ENCODE assay signal across 8 mouse cellular contexts in genomic region chr10:60351761-60352455, GRCm38 (mm10). TPM values are rescaled to one million over a fixed set of nuclear protein-coding genes. Genes with fewer than 3 reads are reported as not detected.
DNase-seq lines count a peak whose midpoint lies in the region; ATAC-seq lines count a peak whose summit lies in the region.

No protein-coding gene starts in this region.

- peak overlapping the region; percentile 68 for H3K27ac ChIP-seq in embryonic facial prominence, embryonic 11.5 days (replicated peaks; ENCODE audit: low read depth, low read length)
- H3K27ac ChIP-seq in heart, embryonic 16.5 days (ENCODE audit: low read length) = peak overlapping the region; percentile 80

- no peak overlapping the region; the same call in 1 of the 2 replicates for H3K4me2 ChIP-seq in embryonic facial prominence, embryonic 11.5 days (ENCODE audit: low read depth, low read length)
- peak overlapping the region; percentile 41; the same call in 1 of the 2 replicates for H3K4me2 ChIP-seq in heart, embryonic 16.5 days (ENCODE audit: low read depth, low read length)

- H3K9ac ChIP-seq in embryonic facial prominence, embryonic 11.5 days (replicated peaks; ENCODE audit: low read length) = no peak overlapping the region
- no peak overlapping the region for H3K9ac ChIP-seq in heart, embryonic 16.5 days (ENCODE audit: low read length)

- H3K4me3 ChIP-seq in embryonic facial prominence, embryonic 11.5 days (ENCODE audit: low read depth, low read length) = no peak overlapping the region
- H3K4me3 ChIP-seq in heart, embryonic 16.5 days (ENCODE audit: low read length) = no peak overlapping the region
- H3K4me3 ChIP-seq in megakaryocyte, embryonic 14.5 days (replicated peaks) = peak overlapping the region; percentile 95

- no peaks in the 10 kb centered on the region for H3K36me3 ChIP-seq in embryonic facial prominence, embryonic 11.5 days (replicated peaks; ENCODE audit: control insufficient read depth, insufficient read depth, low read depth, low read length)
- no peaks in the 10 kb centered on the region for H3K36me3 ChIP-seq in heart, embryonic 16.5 days (ENCODE audit: control insufficient read depth, insufficient read depth)
- H3K36me3 ChIP-seq in megakaryocyte, embryonic 14.5 days (replicated peaks; ENCODE audit: low read length) = peaks cover 52% of the 10 kb centered on the region

- peak; percentile 32; the same call in 1 of the 2 replicates for ATAC-seq in embryonic facial prominence, embryonic 11.5 days (replicated peaks; ENCODE audit: insufficient number of reproducible peaks, low FRiP score, low TSS enrichment, low read depth)
- no peak; the same call in 1 of the 2 replicates for ATAC-seq in heart, embryonic 16.5 days (replicated peaks; ENCODE audit: extremely low read depth, insufficient read depth, low FRiP score)

- WGBS in embryonic facial prominence, embryonic 11.5 days = 10% methylated on average over 7 of the region's 7 CpGs
- 36% methylated on average over 7 of the region's 7 CpGs for WGBS in heart, embryonic 16.5 days

- no peaks in the 10 kb centered on the region; the same call in 1 of the 2 replicates for H3K4me1 ChIP-seq in embryonic facial prominence, embryonic 11.5 days (ENCODE audit: control insufficient read depth, insufficient read depth, low read length)
- peaks cover 23% of the 10 kb centered on the region for H3K4me1 ChIP-seq in heart, embryonic 16.5 days (ENCODE audit: control insufficient read depth, insufficient read depth, low read length)
- peaks cover 90% of the 10 kb centered on the region for H3K4me1 ChIP-seq in megakaryocyte, embryonic 14.5 days

- DNase-seq in ovary, postnatal 14 days (ENCODE audit: low spot score) = peak; percentile 52
- no peak for DNase-seq in ovary, postnatal 10 days (ENCODE audit: low spot score)
- peak; percentile 53 for DNase-seq in embryonic facial prominence, embryonic 11.5 days (ENCODE audit: low spot score)
- DNase-seq in kidney, postnatal 14 days = peak; percentile 74
- DNase-seq in thymus, postnatal 36 days = peak; percentile 31 to 50
- no peak for DNase-seq in cerebellum, postnatal 25 days

- no peaks in the 10 kb centered on the region for H3K27me3 ChIP-seq in embryonic facial prominence, embryonic 11.5 days (ENCODE audit: control insufficient read depth, insufficient read depth, low read length)
- no peaks in the 10 kb centered on the region for H3K27me3 ChIP-seq in heart, embryonic 16.5 days (ENCODE audit: control insufficient read depth, insufficient read depth, low read length)
- no peaks in the 10 kb centered on the region for H3K27me3 ChIP-seq in megakaryocyte, embryonic 14.5 days (replicated peaks)

- H3K9me3 ChIP-seq in embryonic facial prominence, embryonic 11.5 days (replicated peaks; ENCODE audit: control insufficient read depth, low read length) = no peaks in the 10 kb centered on the region
- H3K9me3 ChIP-seq in heart, embryonic 16.5 days (replicated peaks; ENCODE audit: control insufficient read depth, low read length) = no peaks in the 10 kb centered on the region
- no peaks in the 10 kb centered on the region for H3K9me3 ChIP-seq in megakaryocyte, embryonic 14.5 days

RNA-seq across cellular contexts. Expression of gene Vsir, which starts 5.3 kb away (rescaled TPM):
- 1.7 and 2.6 TPM in 2 replicates for polyA plus RNA-seq in embryonic facial prominence, embryonic 11.5 days (2014; fragmentation: Nextera tagmentation; extraction: Ambion mirVana)
- polyA plus RNA-seq in heart, embryonic 16.5 days (2015; fragmentation: Nextera tagmentation; extraction: Ambion mirVana) = 3.3 and 4.0 TPM in 2 replicates
- 29.9 and 107 TPM in 2 replicates for polyA plus RNA-seq in megakaryocyte, embryonic 14.5 days (2012; ENCODE audit: insufficient read depth, low replicate concordance)

RNA-seq across cellular contexts. Expression of gene Gm17455, which starts 47.6 kb away (rescaled TPM):
- polyA plus RNA-seq in embryonic facial prominence, embryonic 11.5 days (2014; fragmentation: Nextera tagmentation; extraction: Ambion mirVana) = 1.2 and 1.3 TPM in 2 replicates
- polyA plus RNA-seq in heart, embryonic 16.5 days (2015; fragmentation: Nextera tagmentation; extraction: Ambion mirVana) = 0.24 and 0.28 TPM in 2 replicates
- 0.44 TPM in 1 of 2 replicates, not detected in the other for polyA plus RNA-seq in megakaryocyte, embryonic 14.5 days (2012; ENCODE audit: insufficient read depth, low replicate concordance)

Comparison
In these comparisons a context has a peak if more than half of its experiments do, and no peak if none do; other contexts are left out.
1. DNase-seq: peak in ovary, postnatal 14 days (single experiment), embryonic facial prominence, embryonic 11.5 days (single experiment), kidney, postnatal 14 days (single experiment) and thymus, postnatal 36 days (2 of 2); none in ovary, postnatal 10 days (single experiment) and cerebellum, postnatal 25 days (0 of 2).